Mouse (Mus musculus) neutrophil, adult 5-6 weeks (primary cell): ENCODE measurements around the gene Mgat4e. TPM values are rescaled to one million over a fixed set of nuclear protein-coding genes. Genes with fewer than 3 reads are reported as not detected.
"Not testable (repeated sequence)": the region's sequence is repeated elsewhere in the genome, so short reads cannot be mapped to it uniquely, and the experiment has no call there.

Experiments
- ATAC-seq: fragments of 151-379, 151-347 bp; 2 replicates; pipeline ENCODE4 v1.8.0; 2017; ENCODE audit warnings: mild to moderate bottlenecking, moderate TSS enrichment; ENCODE audit not compliant: insufficient number of reproducible peaks, poor library complexity, low FRiP score, severe bottlenecking; ENCODE audit errors: extremely low read depth
- total RNA-seq: library from RNA; stranded (forward); fragments of 200-1000 nt; gene quantifications from 2 replicates; pipeline ENCODE4 v1.2.3, GENCODE M21; 2017

The Mgat4e gene
- total RNA-seq, 1 experiment from 2014 or later, result not detected

- peak; percentile 76 for ATAC-seq
Observed at GRCm38 (mm10) chr1:134518677-134519076, 30.8 kb downstream of the Mgat4e start.

GRCm38 (mm10) chr1:134517841-134518240, 31.6 kb downstream of the Mgat4e start:
- ATAC-seq, result not testable (repeated sequence)

- no peak for ATAC-seq
Observed at GRCm38 (mm10) chr1:134516491-134517198, 32.8 kb downstream of the Mgat4e start.

GRCm38 (mm10) chr1:134515891-134516290, 33.6 kb downstream of the Mgat4e start:
- no peak for ATAC-seq

GRCm38 (mm10) chr1:134513876-134514590, 35.4 kb downstream of the Mgat4e start:
- no peak for ATAC-seq

GRCm38 (mm10) chr1:134513312-134513860, 36.1 kb downstream of the Mgat4e start:
- no peak for ATAC-seq

GRCm38 (mm10) chr1:134512584-134512983, 36.9 kb downstream of the Mgat4e start:
- ATAC-seq, result no peak

- no peak for ATAC-seq
Observed at GRCm38 (mm10) chr1:134512183-134512582, 37.3 kb downstream of the Mgat4e start.

- ATAC-seq, result 0 out of 2 replicates have a peak, but pooled peaks have one; percentile 18
Observed at GRCm38 (mm10) chr1:134510018-134510417, 39.5 kb downstream of the Mgat4e start.

GRCm38 (mm10) chr1:134506201-134506600, 43.3 kb downstream of the Mgat4e start:
- no peak for ATAC-seq

- no peak for ATAC-seq
Observed at GRCm38 (mm10) chr1:134500916-134501315, 48.6 kb downstream of the Mgat4e start.

GRCm38 (mm10) chr1:134495991-134496390, 53.5 kb downstream of the Mgat4e start:
- ATAC-seq, result no peak

- no peak for ATAC-seq
Observed at GRCm38 (mm10) chr1:134495216-134495539, 54.3 kb downstream of the Mgat4e start.

- ATAC-seq, result peak; percentile 96
Observed at GRCm38 (mm10) chr1:134494428-134495215, 54.9 kb downstream of the Mgat4e start, which contains the start of gene Rabif. TSS of gene Rabif (plus strand) at chr1:134494648.

- ATAC-seq, result no peak
Observed at GRCm38 (mm10) chr1:134493956-134494355, 55.5 kb downstream of the Mgat4e start.

- ATAC-seq, result no peak
Observed at GRCm38 (mm10) chr1:134493496-134493895, 56.0 kb downstream of the Mgat4e start.

GRCm38 (mm10) chr1:134492276-134492675, 57.2 kb downstream of the Mgat4e start:
- ATAC-seq, result no peak
